Mouse (Mus musculus) liver, embryonic 14.5 days (tissue): ENCODE results near the gene Strada. TPM values are rescaled to one million over a fixed set of nuclear protein-coding genes. Genes with fewer than 3 reads are reported as not detected.

Experiments
- ATAC-seq: fragments of 200-750 bp; cut with Nextera tagmentation; 2 replicates; pipeline ENCODE4 v1.8.0; 2017; ENCODE audit warnings: moderate number of reproducible peaks, mild to moderate bottlenecking, moderate library complexity; ENCODE audit not compliant: insufficient read depth
- DNase-seq, 3 experiments: peaks; one replicate each; pipeline ENCODE4 v3.0.0-alpha.2; 2012 to 2013; ENCODE audit warnings: low read depth in 3 of 3, low spot score in 3 of 3
- H3K27ac ChIP-seq: fragments of 300-500 bp; sonication (generic); 2 replicates; pipeline ENCODE4 v1.5.1; 2014; ENCODE audit warnings: moderate library complexity, mild to moderate bottlenecking, control low read depth, inconsistent platforms
- H3K27me3 ChIP-seq: fragments of 300-500 bp; sonication (generic); 2 replicates; pipeline ENCODE4 v1.6.1; 2014; ENCODE audit warnings: mild to moderate bottlenecking, low read length, moderate library complexity; ENCODE audit not compliant: control insufficient read depth, insufficient read depth
- H3K36me3 ChIP-seq: fragments of 300-500 bp; sonication (generic); replicated peaks from 2 replicates; pipeline ENCODE4 v1.6.1; 2014; ENCODE audit warnings: low read depth; ENCODE audit not compliant: control insufficient read depth, insufficient read depth
- H3K4me1 ChIP-seq, 2 experiments: fragments of 200-500 bp in 1 of 2; fragments of 300-500 bp in 1 of 2; sonication (generic) in 1 of 2; replicated peaks; 2 replicates each; pipeline ENCODE4 v1.6.1; 2012 to 2014; ENCODE audit warnings: antibody characterized with exemption in 1 of 2, inconsistent platforms in 1 of 2, low read length in 1 of 2; ENCODE audit not compliant: control insufficient read depth in 2 of 2, insufficient read depth in 2 of 2
- H3K4me2 ChIP-seq: fragments of 300-500 bp; sonication (generic); 2 replicates; pipeline ENCODE4 v1.6.1; 2014; ENCODE audit warnings: low read depth, mild to moderate bottlenecking, control low read depth, moderate library complexity
- H3K4me3 ChIP-seq, 2 experiments: fragments of 200-500 bp in 1 of 2; fragments of 300-500 bp in 1 of 2; sonication (generic) in 1 of 2; 2 replicates each; pipeline ENCODE4 v1.5.1; 2012 to 2014; ENCODE audit warnings: low read depth in 2 of 2, low read length in 2 of 2, mild to moderate bottlenecking in 2 of 2, control low read depth in 1 of 2, inconsistent platforms in 1 of 2, moderate library complexity in 1 of 2; ENCODE audit not compliant: insufficient read depth in 1 of 2
- H3K9ac ChIP-seq: fragments of 300-500 bp; sonication (generic); replicated peaks from 2 replicates; pipeline ENCODE4 v1.6.1; 2014; ENCODE audit warnings: mild to moderate bottlenecking, control low read depth, moderate library complexity
- H3K9me3 ChIP-seq: fragments of 300-500 bp; sonication (generic); 2 replicates; pipeline ENCODE4 v1.6.1; 2016; ENCODE audit warnings: low read length, mixed read lengths; ENCODE audit not compliant: control insufficient read depth
- CTCF ChIP-seq: IDR thresholded peaks from 2 replicates; pipeline ENCODE4 v1.5.1; 2016; ENCODE audit warnings: antibody characterized with exemption, low read depth, control low read depth
- EP300 ChIP-seq: IDR thresholded peaks from 2 replicates; pipeline ENCODE4 v1.6.1; 2016; ENCODE audit warnings: antibody characterized with exemption, low read depth
- WGBS: fragments of 180-500 bp; shearing (Covaris S2); extraction: QIAGEN DNeasy Blood & Tissue Kit; methylation state at CpG from one replicate; pipeline ENCODE4 v1.1.7; 2014; ENCODE audit not compliant: insufficient replicate concordance; 5-methylcytosine and 5-hydroxymethylcytosine counted together
- polyA plus RNA-seq, 2 experiments: library from polyadenylated mRNA; depleted of rRNA in 1 of 2; stranded (reverse) in 1 of 2; unstranded in 1 of 2; fragments of >200 nt; fragmentation: Nextera tagmentation in 1 of 2; extraction: Ambion mirVana in 1 of 2; gene quantifications; 2 replicates each; pipeline versions ENCODE4 v1.2.1 to v1.2.3; 2012 to 2014

Strada gene
- polyA plus RNA-seq, 2 experiments: 6.9 to 9.1 TPM

DNA sequence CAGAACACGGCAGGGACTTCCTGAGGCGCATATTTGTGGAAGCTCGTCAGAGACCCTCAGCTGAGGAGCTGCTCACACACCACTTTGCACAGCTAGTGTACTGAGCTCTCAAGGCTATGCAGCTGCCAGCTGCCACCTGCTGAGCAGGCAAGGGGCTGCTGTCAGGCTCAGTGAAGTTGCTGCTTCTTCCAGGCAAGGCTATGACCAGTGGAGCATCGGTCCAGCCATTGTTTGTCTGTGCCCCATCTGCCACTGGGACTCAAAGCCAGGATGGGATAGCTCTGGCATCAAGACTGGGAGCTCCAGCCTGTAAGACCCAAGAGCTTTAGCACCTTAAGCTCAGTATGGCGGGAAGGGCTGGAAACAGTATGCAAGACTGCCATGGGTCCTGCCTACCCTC is 47.9 kb downstream of the Strada start:
- H3K9me3 ChIP-seq: no peaks in the 10 kb centered on the region
- 60% methylated on average over 5 of the region's 5 CpGs for WGBS
- no peak overlapping the region for H3K9ac ChIP-seq
- no peaks in the 10 kb centered on the region for H3K27me3 ChIP-seq
- peaks cover 6% of the 10 kb centered on the region; the same call in 1 of the 2 replicates for H3K36me3 ChIP-seq
- H3K4me1 ChIP-seq: no peaks in the 10 kb centered on the region; a peak in 2 of 4 replicates
- TF ChIP-seq CTCF (no peak), EP300 (no peak)
- ATAC-seq (no peak), DNase-seq (no peak)
- H3K27ac ChIP-seq: no peak overlapping the region
- no peak overlapping the region for H3K4me2 ChIP-seq
- H3K4me3 ChIP-seq: no peak overlapping the region

DNA sequence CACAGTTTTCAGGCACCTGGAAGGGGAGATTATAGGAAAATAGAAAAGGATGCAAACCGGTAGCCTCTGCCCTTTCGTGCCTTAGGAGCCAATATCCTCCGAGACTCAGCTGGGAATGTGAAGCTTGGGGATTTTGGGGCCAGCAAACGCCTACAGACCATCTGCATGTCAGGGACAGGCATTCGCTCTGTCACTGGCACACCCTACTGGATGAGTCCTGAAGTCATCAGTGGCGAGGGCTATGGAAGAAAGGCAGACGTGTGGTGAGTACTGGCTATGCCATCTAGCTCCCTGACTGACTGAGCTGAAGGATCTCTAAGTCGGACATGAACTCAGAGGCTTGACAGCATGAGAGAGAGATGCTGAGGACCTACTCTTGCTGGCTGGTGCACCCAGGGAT is 49.8 kb downstream of the Strada start:
- no peak overlapping the region for H3K27ac ChIP-seq
- no peaks in the 10 kb centered on the region for H3K9me3 ChIP-seq
- ATAC-seq (no peak), DNase-seq (no peak)
- H3K36me3 ChIP-seq: peaks cover 6% of the 10 kb centered on the region; the same call in 1 of the 2 replicates
- 65% methylated on average over 8 of the region's 8 CpGs for WGBS
- TF ChIP-seq CTCF: peak; percentile 12; the same call in 1 of the 2 replicates
- TF ChIP-seq EP300: no peak
- no peak overlapping the region for H3K9ac ChIP-seq
- H3K4me1 ChIP-seq: no peaks in the 10 kb centered on the region; a peak in 2 of 4 replicates
- H3K4me2 ChIP-seq: no peak overlapping the region
- no peaks in the 10 kb centered on the region for H3K27me3 ChIP-seq
- no peak overlapping the region for H3K4me3 ChIP-seq

DNA sequence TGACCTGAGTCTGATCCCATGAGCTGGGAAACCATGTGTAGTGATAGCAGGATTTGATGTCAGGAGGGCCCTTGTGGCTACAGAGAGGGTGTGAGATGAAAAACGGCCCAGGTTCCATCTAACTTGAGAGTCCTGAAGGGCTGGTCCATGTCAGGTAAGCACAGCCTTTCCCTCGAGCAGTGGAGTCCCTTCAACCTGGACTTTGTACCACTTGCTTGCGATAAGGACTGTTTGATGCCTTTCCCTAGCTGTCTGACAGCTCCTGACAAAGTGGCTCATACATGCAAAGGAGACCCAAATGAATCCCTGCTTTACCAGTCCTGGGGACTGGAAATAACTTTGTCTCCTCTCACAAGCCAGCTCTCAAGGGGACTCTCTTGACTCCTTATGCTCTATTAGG is 50.7 kb downstream of the Strada start:
- Histone ChIP-seq H3K9ac (no peak overlapping the region), H3K27me3 (no peaks in the 10 kb centered on the region), H3K9me3 (no peaks in the 10 kb centered on the region), H3K4me2 (no peak overlapping the region), H3K4me1 (no peaks in the 10 kb centered on the region; a peak in 2 of 4 replicates), H3K4me3 (no peak overlapping the region), H3K36me3 (peaks cover 6% of the 10 kb centered on the region; the same call in 1 of the 2 replicates), H3K27ac (no peak overlapping the region)
- DNase-seq (no peak), ATAC-seq (no peak)
- 63% methylated on average over 3 of the region's 3 CpGs for WGBS
- TF ChIP-seq CTCF: no peak
- no peak for TF ChIP-seq EP300

DNA sequence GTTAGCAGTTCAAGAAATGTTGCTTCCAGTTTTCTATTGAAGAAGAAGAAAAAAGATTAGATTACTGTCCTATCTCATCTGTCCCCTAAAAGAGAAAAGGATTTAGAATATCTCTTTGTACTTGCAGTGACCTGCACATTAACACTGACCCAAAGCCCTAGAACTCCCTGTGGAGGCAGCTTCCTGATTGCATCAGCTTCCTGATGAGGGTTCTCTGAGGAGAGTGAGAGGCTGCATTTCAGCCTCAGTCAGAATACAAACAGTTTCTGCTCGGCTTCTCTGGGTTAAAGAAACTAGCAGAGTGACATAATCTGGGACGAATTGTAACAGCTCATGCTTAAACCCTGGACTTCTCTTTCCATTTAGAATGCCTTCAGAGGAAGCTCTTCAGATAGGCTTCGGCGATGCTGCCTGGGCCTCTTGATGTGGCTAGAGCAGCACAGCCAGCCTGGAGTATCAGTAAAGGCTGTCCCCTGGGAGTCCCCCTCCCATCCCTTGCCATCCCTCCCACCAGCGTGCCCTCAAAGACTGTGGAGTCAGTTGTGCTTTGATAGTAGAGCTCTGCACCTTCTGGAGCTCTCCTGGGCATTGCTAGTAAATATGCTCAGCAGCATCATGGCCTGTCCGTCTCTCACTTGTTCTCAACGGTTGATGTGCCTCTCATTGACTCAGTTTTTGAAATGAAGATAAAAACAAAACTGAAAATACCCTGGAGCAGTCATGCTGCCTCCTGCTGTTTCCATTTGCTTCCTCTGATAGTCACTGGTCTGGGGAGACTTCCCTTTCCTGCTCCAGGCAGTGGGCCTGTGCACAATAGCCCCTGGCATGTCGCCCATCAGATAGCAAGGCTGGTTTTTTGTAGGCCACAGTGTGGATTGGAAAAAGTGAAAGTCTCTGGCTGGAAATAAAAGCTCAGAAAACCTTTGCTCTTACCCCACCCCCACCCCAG is 67.1 kb downstream of the Strada start:
- no peak overlapping the region for H3K4me3 ChIP-seq
- H3K27ac ChIP-seq: peak overlapping the region; percentile 65
- H3K4me2 ChIP-seq: peak overlapping the region; percentile 38
- H3K27me3 ChIP-seq: no peaks in the 10 kb centered on the region
- TF ChIP-seq CTCF (no peak), EP300 (no peak)
- H3K4me1 ChIP-seq: peaks cover 0 to 8% of the 10 kb centered on the region in 2 experiments; a peak in 3 of 4 replicates
- H3K36me3 ChIP-seq: no peaks in the 10 kb centered on the region
- DNase-seq (peak in 2 of 3 experiments; percentile 36 to 37), ATAC-seq (peak; percentile 71)
- no peaks in the 10 kb centered on the region for H3K9me3 ChIP-seq
- H3K9ac ChIP-seq: no peak overlapping the region
- 11% methylated on average over 8 of the region's 8 CpGs for WGBS

DNA sequence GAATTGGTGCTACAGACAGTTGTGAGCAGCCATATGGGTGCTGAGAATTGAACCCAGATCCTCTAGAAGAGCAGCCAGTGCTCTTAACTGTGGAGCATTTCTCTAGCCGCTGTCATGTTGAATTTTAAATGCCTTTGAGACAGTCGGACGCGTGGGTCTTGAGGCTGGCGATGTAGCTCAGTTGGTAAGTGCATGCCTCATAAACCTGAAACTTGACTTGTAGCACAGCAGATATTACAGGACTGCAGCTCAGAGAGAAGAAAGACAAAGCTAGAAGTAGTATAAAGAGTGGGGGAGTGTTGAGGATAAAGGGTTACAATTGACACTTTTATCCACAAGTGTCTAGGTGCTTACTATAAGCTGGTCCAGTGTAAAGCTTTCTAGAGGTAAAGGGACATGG is 69.5 kb downstream of the Strada start:
- ATAC-seq: no peak
- Histone ChIP-seq H3K9me3 (no peaks in the 10 kb centered on the region), H3K4me2 (no peak overlapping the region), H3K36me3 (no peaks in the 10 kb centered on the region), H3K4me1 (peaks cover 0 to 15% of the 10 kb centered on the region in 2 experiments; a peak in 3 of 4 replicates), H3K27me3 (no peaks in the 10 kb centered on the region), H3K9ac (no peak overlapping the region), H3K4me3 (no peak overlapping the region), H3K27ac (no peak overlapping the region)
- no peak for TF ChIP-seq EP300
- no peak for TF ChIP-seq CTCF
- WGBS: 85% methylated on average over 5 of the region's 5 CpGs
- DNase-seq: no peak
